Mouse (Mus musculus) gastrocnemius, adult 18-20 months (tissue): Measurements from ENCODE around the gene Vcam1. TPM values are rescaled to one million over a fixed set of nuclear protein-coding genes. Genes with fewer than 3 reads are reported as not detected.

Experiments
- DNase-seq: peaks from one replicate; pipeline ENCODE4 v3.0.0; 2021; ENCODE audit warnings: low spot score
- total RNA-seq, 2 experiments: library from RNA; stranded (reverse); gene quantifications; 2 replicates each; pipeline ENCODE4 v1.2.3; 2021

The Vcam1 gene
- total RNA-seq, 2 experiments from 2014 or later = 1.7 to 3.1 TPM

GRCm38 (mm10) chr3:116127281-116127680, 2.2 kb downstream of the Vcam1 start:
- no peak for DNase-seq

- no peak for DNase-seq
Measured at GRCm38 (mm10) chr3:116126508-116127190, 2.8 kb downstream of the Vcam1 start.

DNA sequence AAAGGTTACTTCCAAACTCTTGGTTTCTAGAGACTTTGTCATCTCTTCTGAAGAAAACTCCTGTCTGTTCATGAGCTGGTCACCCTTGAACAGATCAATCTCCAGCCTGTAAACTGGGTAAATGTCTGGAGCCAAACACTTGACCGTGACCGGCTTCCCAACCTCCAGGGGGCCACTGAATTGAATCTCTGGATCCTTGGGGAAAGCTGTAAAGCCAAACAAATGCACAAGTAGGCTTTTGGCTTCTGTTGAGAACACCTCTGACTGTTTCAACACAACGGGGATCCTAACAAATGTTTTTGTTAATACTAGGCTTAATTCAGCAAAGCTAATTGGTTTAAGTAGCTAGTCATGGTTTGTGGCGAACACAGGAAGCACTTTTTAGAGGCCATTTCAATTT, 3.4 kb downstream of the Vcam1 start:
- no peak for DNase-seq

DNA sequence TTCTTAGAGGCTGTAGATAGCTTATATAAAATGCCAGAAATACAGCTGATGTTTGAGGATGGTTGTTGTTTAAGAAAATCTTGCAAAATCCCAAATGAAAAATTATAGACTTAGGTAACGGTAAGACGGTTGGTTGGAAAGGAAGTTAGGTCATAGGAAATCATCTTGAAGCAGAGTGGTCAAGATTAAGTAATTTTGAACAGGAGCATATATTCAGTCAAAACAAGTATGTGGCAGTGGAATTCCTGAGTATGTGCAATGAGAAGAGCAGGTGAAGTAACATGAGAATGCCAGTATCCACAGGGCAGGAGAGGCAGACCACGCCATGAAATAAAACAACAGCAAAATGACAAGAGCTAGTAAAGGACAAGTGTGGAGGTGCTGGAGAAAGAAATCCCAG, 5.7 kb downstream of the Vcam1 start:
- DNase-seq = no peak

DNA sequence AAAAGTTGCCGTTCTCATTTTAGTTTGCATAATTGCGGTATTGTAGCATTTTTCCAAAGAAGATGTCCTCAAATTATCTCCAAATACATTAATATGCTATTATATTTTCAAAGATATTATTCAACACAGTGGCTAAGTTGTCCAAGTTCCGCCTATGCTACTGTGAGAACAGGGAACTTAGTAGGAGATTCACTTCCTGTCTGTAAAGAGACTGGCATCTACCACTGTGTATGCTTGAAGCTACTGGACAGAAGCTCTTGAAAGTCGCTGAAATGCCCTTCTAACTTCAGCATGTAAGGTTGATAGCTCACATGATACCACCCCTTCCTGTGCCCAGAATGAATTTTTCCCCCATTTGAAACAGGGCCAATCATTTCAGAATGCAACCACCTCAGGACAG, 6.8 kb downstream of the Vcam1 start:
- DNase-seq = no peak

DNA sequence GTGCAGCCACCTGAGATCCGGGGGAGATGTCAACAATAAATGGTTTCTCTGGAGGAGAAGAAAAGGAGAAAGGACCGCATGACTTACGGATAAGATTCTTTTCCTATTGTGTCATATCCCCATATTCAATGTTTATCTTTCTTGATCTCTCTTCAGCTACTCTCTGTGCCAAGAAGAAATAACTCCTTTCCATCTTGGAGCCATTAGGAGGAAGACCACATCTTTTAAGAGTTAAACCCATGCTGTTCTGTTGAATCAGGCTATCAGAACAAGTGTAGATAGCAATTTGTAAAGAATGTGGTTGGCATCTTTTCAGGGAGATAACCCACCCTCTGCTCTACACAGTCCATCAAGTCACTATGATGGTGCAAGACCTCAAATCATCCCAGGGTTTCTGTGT, 8.5 kb downstream of the Vcam1 start:
- DNase-seq = no peak

- no peak for DNase-seq
Measured at GRCm38 (mm10) chr3:116120391-116120790, 9.1 kb downstream of the Vcam1 start.

- DNase-seq = no peak
Measured at GRCm38 (mm10) chr3:116119162-116119561, 10.3 kb downstream of the Vcam1 start.

DNA sequence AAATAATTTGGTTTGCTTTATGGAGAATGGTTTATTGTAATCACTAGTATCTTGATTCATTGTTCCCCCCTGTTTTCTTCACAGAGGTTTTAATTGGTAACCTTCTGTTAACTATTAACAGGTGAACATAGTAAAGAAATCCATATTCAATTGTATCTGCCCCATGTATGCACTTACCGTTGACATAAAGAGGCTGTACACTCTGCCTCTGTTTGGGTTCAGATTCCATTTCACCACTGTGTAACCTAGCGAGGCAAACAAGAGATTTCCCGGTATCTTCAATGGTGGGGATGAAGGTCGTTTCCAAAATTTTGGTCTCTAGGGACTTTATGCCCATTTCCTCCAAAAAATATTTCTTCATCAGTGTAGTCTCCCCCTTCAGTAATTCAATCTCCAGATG, 12.4 kb downstream of the Vcam1 start:
- no peak for DNase-seq

- peak; percentile 61 for DNase-seq
Measured at GRCm38 (mm10) chr3:116114249-116115188, 15.0 kb downstream of the Vcam1 start.

- DNase-seq = no peak
Measured at GRCm38 (mm10) chr3:116113443-116114241, 15.8 kb downstream of the Vcam1 start.

DNA sequence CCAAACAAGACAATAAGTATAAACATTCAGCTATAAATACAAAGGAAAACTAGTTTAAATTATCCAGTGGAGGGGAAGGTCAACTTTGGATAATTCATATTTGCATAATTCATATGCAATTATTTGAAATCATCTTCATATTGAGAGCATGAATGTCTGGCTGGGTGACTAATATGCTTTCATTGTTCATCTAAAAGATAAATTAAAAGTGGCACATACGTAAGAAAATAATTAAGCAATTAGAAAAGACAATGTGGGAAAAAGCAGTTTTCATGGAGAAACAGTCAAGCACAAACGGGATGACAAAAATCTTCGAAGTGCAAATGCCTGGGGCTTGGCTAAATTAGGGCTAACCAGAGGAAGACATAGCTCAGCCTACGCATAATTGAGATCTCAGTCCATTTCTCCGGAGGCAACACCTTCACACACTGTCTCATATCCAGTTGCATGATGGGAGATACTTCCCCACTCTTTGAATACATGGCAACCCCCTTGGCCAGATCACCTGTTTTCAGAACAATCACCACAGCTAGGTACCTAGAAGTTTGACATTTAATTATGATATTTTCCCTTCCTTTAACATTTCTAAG, 16.6 kb downstream of the Vcam1 start:
- DNase-seq = no peak

DNA sequence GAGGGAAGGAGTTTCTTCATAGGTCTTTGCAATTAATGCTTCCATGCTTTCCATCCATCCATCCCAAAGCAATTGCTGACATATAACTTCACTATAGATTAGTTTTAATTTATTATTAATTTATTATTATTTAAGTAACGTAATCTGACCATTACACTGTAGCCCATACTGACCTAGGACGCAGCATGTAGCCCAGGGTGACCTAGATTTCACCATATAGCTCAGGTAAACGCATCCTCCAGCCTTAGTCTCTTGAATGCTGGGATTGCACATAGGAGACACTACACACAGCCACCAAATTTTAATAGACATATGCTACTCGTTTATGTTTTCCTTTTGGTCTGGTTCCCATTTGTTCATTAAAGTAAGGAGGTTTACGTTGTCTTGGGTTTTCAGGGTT, 23.8 kb downstream of the Vcam1 start:
- no peak for DNase-seq

- no peak for DNase-seq
Measured at GRCm38 (mm10) chr3:116104866-116105647, 24.4 kb downstream of the Vcam1 start.

DNA sequence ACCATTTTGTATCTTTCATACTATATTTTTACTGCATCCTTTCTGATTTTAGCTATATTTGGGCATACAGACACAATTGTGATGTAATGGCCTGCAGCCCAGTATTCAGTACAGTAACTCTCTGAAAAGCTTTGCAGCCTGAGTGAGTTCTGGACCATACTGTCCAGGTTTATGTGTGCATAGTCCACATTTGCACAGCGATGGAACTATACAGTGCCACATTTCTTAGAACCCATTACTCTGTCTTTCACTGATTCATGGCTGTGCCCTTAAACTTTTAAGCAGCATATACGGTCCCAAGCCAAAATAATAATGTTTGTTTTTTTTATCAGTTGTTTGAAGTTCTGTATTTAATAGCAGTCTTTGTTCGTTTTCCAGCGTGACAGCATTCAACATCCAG, 25.2 kb downstream of the Vcam1 start:
- DNase-seq = no peak

GRCm38 (mm10) chr3:116100850-116101249, 28.6 kb downstream of the Vcam1 start:
- no peak for DNase-seq

DNA sequence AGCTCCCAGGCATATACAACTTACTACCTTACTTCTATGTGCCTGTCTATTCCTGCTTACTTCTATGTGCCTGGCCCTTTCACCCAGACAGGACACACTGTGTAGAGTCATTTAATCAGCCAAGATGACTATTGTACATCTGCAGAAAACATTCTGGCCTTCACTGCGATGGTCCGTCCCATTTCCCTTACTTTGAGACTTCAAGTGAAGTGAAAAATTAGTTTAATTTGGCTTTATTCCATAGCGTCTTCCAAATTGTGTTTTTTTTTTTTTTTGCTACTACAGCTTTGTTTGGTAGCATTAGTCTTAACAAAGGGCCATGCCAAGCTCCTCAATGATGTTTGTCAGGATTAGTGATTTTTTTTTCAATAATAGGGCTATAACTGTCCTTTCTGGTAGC, 33.6 kb downstream of the Vcam1 start:
- no peak for DNase-seq

DNA sequence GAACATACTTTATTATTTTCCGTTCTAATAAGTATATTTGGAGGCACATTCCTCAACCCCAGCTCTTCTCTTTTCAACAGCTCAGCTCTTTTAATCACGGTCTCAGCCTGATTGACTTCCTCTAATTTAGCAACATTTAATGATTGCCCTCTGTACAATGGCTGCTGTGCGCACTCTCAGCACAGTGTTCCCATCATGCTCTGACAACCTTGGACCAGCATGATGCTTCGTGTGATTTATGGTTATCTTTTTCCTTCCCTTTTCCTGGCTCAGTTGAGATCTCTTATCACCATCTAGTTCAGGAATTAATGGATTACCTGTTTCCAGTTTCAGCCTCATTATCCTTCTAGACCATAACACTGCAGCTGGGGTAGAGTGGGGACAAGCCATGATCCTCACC, 34.2 kb downstream of the Vcam1 start:
- DNase-seq = no peak

DNA sequence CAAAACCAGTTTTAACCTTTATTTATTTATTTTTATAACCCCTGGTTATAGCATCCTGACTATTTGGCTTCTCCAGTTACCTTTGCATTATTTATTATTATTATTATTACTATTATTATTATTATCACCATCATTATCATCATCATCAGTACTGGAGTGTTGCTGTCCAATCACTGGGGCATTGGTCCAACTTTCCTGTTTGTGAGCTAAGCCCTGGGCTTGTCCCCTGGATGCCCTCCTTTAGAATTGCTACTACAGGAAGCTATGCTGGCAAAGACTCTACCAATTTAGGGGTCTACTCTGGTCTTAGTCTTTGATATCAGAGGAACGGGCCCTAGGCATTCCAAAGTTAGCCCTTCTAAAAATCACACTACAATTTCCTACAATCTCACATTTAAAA, 34.6 kb downstream of the Vcam1 start:
- DNase-seq = no peak

- no peak for DNase-seq
Measured at GRCm38 (mm10) chr3:116094288-116094687, 35.2 kb downstream of the Vcam1 start.

- no peak for DNase-seq
Measured at GRCm38 (mm10) chr3:116092547-116092946, 36.9 kb downstream of the Vcam1 start.
